Mouse (Mus musculus) brain, embryonic 14.5 days (tissue): ENCODE measurements around the gene Dock7.

Source experiments
- CTCF ChIP-seq: fragments of 200-500 bp; IDR thresholded peaks from 2 replicates; pipeline ENCODE4 v1.5.1; 2012; ENCODE audit warnings: inconsistent platforms, mild to moderate bottlenecking, moderate library complexity, borderline replicate concordance; ENCODE audit not compliant: insufficient read depth, insufficient read length; ENCODE audit errors: extremely low read depth
- POLR2A ChIP-seq: fragments of 200-500 bp; IDR thresholded peaks from 2 replicates; pipeline ENCODE4 v1.6.1; 2012; ENCODE audit warnings: mild to moderate bottlenecking, inconsistent platforms, borderline replicate concordance; ENCODE audit not compliant: poor library complexity, insufficient read depth, insufficient read length, severe bottlenecking; ENCODE audit errors: extremely low read depth

DNA sequence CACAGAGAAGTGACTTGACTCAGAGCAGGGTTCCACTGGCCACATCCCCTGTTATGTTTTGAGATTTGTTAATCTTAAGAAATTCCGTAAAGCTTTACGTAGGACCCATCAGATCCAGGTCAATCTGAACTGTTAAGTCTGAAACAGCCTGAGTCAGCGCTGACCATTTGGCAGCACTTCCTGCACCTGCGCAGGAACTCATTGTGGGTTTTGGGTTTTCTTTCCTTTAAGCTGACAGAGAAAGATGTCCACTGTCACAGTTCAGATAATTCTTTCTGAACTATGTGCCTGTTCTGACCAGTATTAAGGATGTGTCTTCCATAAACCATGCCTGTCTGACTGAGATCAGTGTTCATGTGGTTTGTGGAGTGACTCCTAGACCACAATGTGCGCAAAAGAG lies 48.2 kb upstream of the Dock7 start:
- no peak for TF ChIP-seq POLR2A
- no peak for TF ChIP-seq CTCF
